Comparison of ENCODE assay signal across 24 mouse cellular contexts in the genomic region with DNA sequence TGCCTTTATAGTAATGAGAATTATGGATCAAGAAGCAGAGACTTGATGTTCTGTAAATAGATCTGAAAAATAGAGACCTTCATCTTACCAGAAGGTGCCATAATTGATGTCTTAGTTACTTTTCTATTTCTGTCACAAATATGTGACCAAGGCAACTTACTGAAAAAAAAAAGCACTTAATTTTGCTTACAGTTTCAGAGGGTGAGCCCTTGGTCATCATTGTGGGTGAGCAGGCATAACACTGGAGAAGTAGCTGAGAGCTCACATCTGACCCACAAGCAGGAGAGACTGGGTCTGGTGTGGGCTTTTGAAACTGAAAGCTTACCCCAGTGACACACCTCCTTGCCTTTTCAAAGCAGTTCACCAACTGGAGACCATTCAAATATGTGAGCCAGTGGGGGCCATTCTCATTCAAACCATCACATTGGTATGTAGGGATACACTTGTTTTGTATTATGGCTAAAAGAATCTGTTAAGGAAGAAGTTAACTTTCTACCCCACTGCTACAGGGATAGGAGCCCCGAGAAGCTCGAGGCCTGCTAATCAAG. TPM values are rescaled to one million over a fixed set of nuclear protein-coding genes. Genes with fewer than 3 reads are reported as not detected.
DNase-seq lines count a peak whose midpoint lies in the region; TF ChIP-seq lines count a peak whose summit lies in the region.
"Had no signal": no experiment of that assay in that cellular context is flagged by ENCODE, and none has a peak within 500 bp of the region (broad histone marks: within the 10 kb centered on the region; RNA-seq: fewer than 3 reads in every experiment).

No protein-coding gene starts in this region.

- H3K9ac ChIP-seq in ES-E14 (ENCODE audit: insufficient read depth, low read depth, low read length, poor library complexity, severe bottlenecking): no peak overlapping the region
- H3K9ac ChIP-seq: embryonic facial prominence, embryonic 13.5 days; forebrain, embryonic 12.5 days; hindbrain, embryonic 12.5 days; hindbrain, embryonic 15.5 days had no signal

- H3K36me3 ChIP-seq in ES-E14 (ENCODE audit: control insufficient read depth, insufficient read depth, low read length, poor library complexity, severe bottlenecking): no peaks in the 10 kb centered on the region
- H3K36me3 ChIP-seq: embryonic facial prominence, embryonic 13.5 days; forebrain, embryonic 12.5 days; hindbrain, embryonic 12.5 days; hindbrain, embryonic 15.5 days had no signal

- H3K9me3 ChIP-seq in ES-E14 (ENCODE audit: control insufficient read depth, insufficient read depth, low read depth, low read length): no peaks in the 10 kb centered on the region
- H3K9me3 ChIP-seq: embryonic facial prominence, embryonic 10.5 days; embryonic facial prominence, embryonic 13.5 days; forebrain, embryonic 12.5 days; G1E; hindbrain, embryonic 12.5 days; hindbrain, embryonic 15.5 days had no signal

- H3K4me3 ChIP-seq in ES-E14 (ENCODE audit: insufficient read depth in 1 of 2, low read depth in 1 of 2, low read length in 2 of 2, poor library complexity in 1 of 2, severe bottlenecking in 1 of 2): no peak overlapping the region
- H3K4me3 ChIP-seq: embryonic facial prominence, embryonic 10.5 days; embryonic facial prominence, embryonic 13.5 days; erythroblast, embryonic 14.5 days; forebrain, embryonic 12.5 days; hindbrain, embryonic 12.5 days; hindbrain, embryonic 15.5 days had no signal

- 0 out of 2 replicates have a peak overlapping the region, but pooled peaks have one; percentile 4 for H3K27ac ChIP-seq in ES-E14 (ENCODE audit: insufficient read depth, low read depth, low read length, poor library complexity, severe bottlenecking)
- H3K27ac ChIP-seq: embryonic facial prominence, embryonic 10.5 days; embryonic facial prominence, embryonic 13.5 days; forebrain, embryonic 12.5 days; hindbrain, embryonic 12.5 days; hindbrain, embryonic 15.5 days had no signal

- in situ Hi-C loops in ES-E14 (cut with MboI; ENCODE audit: low sequenced_read_pairs in 2 of 2, unreplicated experiment in 2 of 2): no loop called here

- DNase-seq in A20 (ENCODE audit: low read depth, low spot score) (peak; percentile 68), ES-E14 (ENCODE audit: low read depth, low spot score) (no peak), ZHBTc4 (ENCODE audit: low read depth, low spot score) (peak; percentile 75)
- DNase-seq in natural killer cell, adult 2 months (ENCODE audit: low spot score in 2 of 2): peak; percentile 24 to 31
- no peak for DNase-seq in cerebellum, adult 11-12 months
- DNase-seq in left cerebral cortex, adult 8-10 months (ENCODE audit: low spot score in 2 of 2): no peak
- no peak for DNase-seq in urinary bladder, postnatal 36 days (ENCODE audit: low spot score in 2 of 2)
- DNase-seq: adrenal gland, postnatal 10 days; adrenal gland, postnatal 36 days; B cell, adult 2 months; cerebellum, adult 8-10 months; cerebellum, postnatal 10 days; cerebellum, postnatal 36 days; embryo, embryonic 11 days; gastrocnemius, postnatal 10 days; gastrocnemius, postnatal 36 days; heart, adult 11 months had no signal

- H3K4me1 ChIP-seq in ES-E14 (ENCODE audit: control insufficient read depth in 2 of 2, insufficient read depth in 2 of 2, low read length in 2 of 2, poor library complexity in 1 of 2): peaks cover 3 to 5% of the 10 kb centered on the region in 2 experiments

TF ChIP-seq in ES-E14, 5 proteins besides CTCF, POLR2A, EP300 and RAD21:
- no peak for TF ChIP-seq ZC3H11A (IDR thresholded peaks at IDR 0.05; ENCODE audit: borderline replicate concordance, low read depth, low read length)
- TF ChIP-seq HCFC1 (IDR thresholded peaks at IDR 0.05; ENCODE audit: borderline replicate concordance, insufficient read depth, low read length): no peak
- TF ChIP-seq MAFK (IDR thresholded peaks at IDR 0.05; ENCODE audit: insufficient read depth, low read depth, low read length): no peak
- no peak for TF ChIP-seq CHD2 (IDR thresholded peaks at IDR 0.05; ENCODE audit: low read depth, low read length)
- TF ChIP-seq ZNF384 (IDR thresholded peaks at IDR 0.05; ENCODE audit: low read depth, low read length): no peak
TF ChIP-seq in ES-E14: peak in this region for 0.

RNA-seq across cellular contexts. Expression of a gene that starts 5.7 kb away (rescaled TPM):
- 29.7 and 35.1 TPM in 2 replicates for total RNA-seq in ES-E14 (2012; rRNA removed)
- 100 to 1,000 TPM; 200 to 239 (median 211) TPM for total RNA-seq in left cerebral cortex, adult 8-10 months (2022)

Comparison
In these comparisons a context has a peak if more than half of its experiments do, and no peak if none do; other contexts are left out.
1. DNase-seq: peak in A20 (single experiment), ZHBTc4 (single experiment) and natural killer cell, adult 2 months (2 of 2); none in ES-E14 (single experiment), cerebellum, adult 11-12 months (single experiment), left cerebral cortex, adult 8-10 months (0 of 2) and urinary bladder, postnatal 36 days (0 of 2).